Mouse (Mus musculus) kidney, postnatal 0 days (tissue): Measurements from ENCODE around the gene Nfe2. TPM values are rescaled to one million over a fixed set of nuclear protein-coding genes. Genes with fewer than 3 reads are reported as not detected.

Experiments used
- ATAC-seq: fragments of 200-750 bp; cut with Nextera tagmentation; replicated peaks from 2 replicates; pipeline ENCODE4 v1.8.0; 2017; ENCODE audit warnings: low read depth, moderate number of reproducible peaks, moderate TSS enrichment, moderate library complexity; ENCODE audit not compliant: low FRiP score
- DNase-seq: peaks from one replicate; pipeline ENCODE4 v3.0.0-alpha.2; 2016; ENCODE audit warnings: low spot score
- H3K27ac ChIP-seq: fragments of 300-500 bp; sonication (generic); 2 replicates; pipeline ENCODE4 v1.5.1; 2014; ENCODE audit warnings: mild to moderate bottlenecking
- H3K27me3 ChIP-seq: fragments of 300-500 bp; sonication (generic); 2 replicates; pipeline ENCODE4 v1.6.1; 2014; ENCODE audit warnings: low read length, mixed read lengths; ENCODE audit not compliant: insufficient read depth
- H3K36me3 ChIP-seq: fragments of 300-500 bp; sonication (generic); 2 replicates; pipeline ENCODE4 v1.6.1; 2014; ENCODE audit warnings: low read length, mixed read lengths; ENCODE audit not compliant: insufficient read depth
- H3K4me1 ChIP-seq: fragments of 300-500 bp; sonication (generic); replicated peaks from 2 replicates; pipeline ENCODE4 v1.6.1; 2014; ENCODE audit warnings: antibody characterized with exemption, low read length, mixed read lengths; ENCODE audit not compliant: insufficient read depth
- H3K4me2 ChIP-seq: fragments of 300-500 bp; sonication (generic); 2 replicates; pipeline ENCODE4 v1.6.1; 2014; ENCODE audit warnings: mild to moderate bottlenecking, low read length, moderate library complexity, mixed read lengths
- H3K4me3 ChIP-seq: fragments of 300-500 bp; sonication (generic); replicated peaks from 2 replicates; pipeline ENCODE4 v1.5.1; 2014; ENCODE audit warnings: low read depth, low read length
- H3K9ac ChIP-seq: fragments of 300-500 bp; sonication (generic); 2 replicates; pipeline ENCODE4 v1.6.1; 2014; ENCODE audit warnings: low read depth, low read length
- H3K9me3 ChIP-seq: fragments of 300-500 bp; sonication (generic); replicated peaks from 2 replicates; pipeline ENCODE4 v1.6.1; 2016; ENCODE audit warnings: low read length, inconsistent platforms, mixed read lengths
- CTCF ChIP-seq: IDR thresholded peaks from 2 replicates; pipeline ENCODE4 v1.5.1; 2016; ENCODE audit warnings: antibody characterized with exemption, low read depth, mild to moderate bottlenecking, moderate library complexity
- WGBS: fragments of 180-500 bp; shearing (Covaris S2); extraction: QIAGEN DNeasy Blood & Tissue Kit; methylation state at CpG from one replicate; pipeline ENCODE4 v1.1.7; 2014; 5-methylcytosine and 5-hydroxymethylcytosine counted together
- polyA plus RNA-seq: library from polyadenylated mRNA; unstranded; fragments of >200 nt; fragmentation: Nextera tagmentation; extraction: Ambion mirVana; gene quantifications from 2 replicates; pipeline ENCODE4 v1.2.1, GENCODE M21; 2015

Gene Nfe2
- polyA plus RNA-seq, 1 experiment from 2014 or later: 1.9 TPM

GRCm38 (mm10) chr15:103303916-103304615 lies 45.9 kb upstream of the Nfe2 start:
- Histone ChIP-seq H3K9me3 (no peaks in the 10 kb centered on the region), H3K27ac (peak overlapping the region; percentile 96), H3K4me1 (peaks cover 58% of the 10 kb centered on the region), H3K4me2 (peak overlapping the region; percentile 74), H3K36me3 (0 out of 2 replicates have a peak, but pooled peaks cover 2% of the 10 kb centered on the region), H3K9ac (peak overlapping the region; percentile 67; the same call in 1 of the 2 replicates), H3K27me3 (no peaks in the 10 kb centered on the region), H3K4me3 (peak overlapping the region; percentile 41)
- no peak for ATAC-seq
- peak; percentile 90 for DNase-seq
- TF ChIP-seq CTCF: no peak
- 4% methylated on average over 8 of the region's 8 CpGs for WGBS

GRCm38 (mm10) chr15:103302341-103303021 lies 44.3 kb upstream of the Nfe2 start:
- ATAC-seq: no peak
- Histone ChIP-seq H3K27ac (peak overlapping the region; percentile 96), H3K9ac (0 out of 2 replicates have a peak overlapping the region, but pooled peaks have one; percentile 5), H3K9me3 (no peaks in the 10 kb centered on the region), H3K4me2 (no peak overlapping the region), H3K4me1 (peaks cover 59% of the 10 kb centered on the region), H3K27me3 (no peaks in the 10 kb centered on the region), H3K4me3 (no peak overlapping the region), H3K36me3 (0 out of 2 replicates have a peak, but pooled peaks cover 8% of the 10 kb centered on the region)
- TF ChIP-seq CTCF: no peak
- 11% methylated on average over 6 of the region's 6 CpGs for WGBS
- DNase-seq: peak; percentile 65

- DNase-seq (peak; percentile 77), ATAC-seq (no peak)
- Histone ChIP-seq H3K27me3 (no peaks in the 10 kb centered on the region), H3K9ac (0 out of 2 replicates have a peak overlapping the region, but pooled peaks have one; percentile 5), H3K4me1 (peaks cover 59% of the 10 kb centered on the region), H3K4me3 (no peak overlapping the region), H3K27ac (peak overlapping the region; percentile 96), H3K4me2 (no peak overlapping the region), H3K36me3 (0 out of 2 replicates have a peak, but pooled peaks cover 8% of the 10 kb centered on the region), H3K9me3 (no peaks in the 10 kb centered on the region)
- no peak for TF ChIP-seq CTCF
- WGBS: 29% methylated on average over 5 of the region's 5 CpGs
Measured at GRCm38 (mm10) chr15:103301547-103302340, 43.5 kb upstream of the Nfe2 start.

GRCm38 (mm10) chr15:103301046-103301445 lies 42.8 kb upstream of the Nfe2 start:
- DNase-seq (no peak), ATAC-seq (no peak)
- H3K27ac ChIP-seq: peak overlapping the region; percentile 73
- no peak for TF ChIP-seq CTCF
- no peaks in the 10 kb centered on the region for H3K27me3 ChIP-seq
- peaks cover 56% of the 10 kb centered on the region for H3K4me1 ChIP-seq
- no peak overlapping the region for H3K4me2 ChIP-seq
- WGBS: 29% methylated on average over 2 of the region's 2 CpGs
- H3K9ac ChIP-seq: no peak overlapping the region
- no peaks in the 10 kb centered on the region for H3K9me3 ChIP-seq
- 0 out of 2 replicates have a peak, but pooled peaks cover 12% of the 10 kb centered on the region for H3K36me3 ChIP-seq
- no peak overlapping the region for H3K4me3 ChIP-seq

GRCm38 (mm10) chr15:103300560-103300959 lies 42.4 kb upstream of the Nfe2 start:
- Histone ChIP-seq H3K27me3 (no peaks in the 10 kb centered on the region), H3K9ac (peak overlapping the region; percentile 41; the same call in 1 of the 2 replicates), H3K4me1 (peaks cover 60% of the 10 kb centered on the region), H3K36me3 (0 out of 2 replicates have a peak, but pooled peaks cover 12% of the 10 kb centered on the region), H3K27ac (peak overlapping the region; percentile 73), H3K9me3 (no peaks in the 10 kb centered on the region), H3K4me2 (peak overlapping the region; percentile 45), H3K4me3 (peak overlapping the region; percentile 2; the same call in 1 of the 2 replicates)
- 0 out of 2 replicates have a peak, but pooled peaks have one; percentile 7 for TF ChIP-seq CTCF
- WGBS: 17% methylated on average over 2 of the region's 2 CpGs
- ATAC-seq (no peak), DNase-seq (no peak)
